Mouse (Mus musculus): Measurements from ENCODE around the gene Cib2. TPM values are rescaled to one million over a fixed set of nuclear protein-coding genes. Genes with fewer than 3 reads are reported as not detected.

The Cib2 gene
- polyA plus RNA-seq, 1 experiment from 2014 or later: 18.8 TPM

DNA sequence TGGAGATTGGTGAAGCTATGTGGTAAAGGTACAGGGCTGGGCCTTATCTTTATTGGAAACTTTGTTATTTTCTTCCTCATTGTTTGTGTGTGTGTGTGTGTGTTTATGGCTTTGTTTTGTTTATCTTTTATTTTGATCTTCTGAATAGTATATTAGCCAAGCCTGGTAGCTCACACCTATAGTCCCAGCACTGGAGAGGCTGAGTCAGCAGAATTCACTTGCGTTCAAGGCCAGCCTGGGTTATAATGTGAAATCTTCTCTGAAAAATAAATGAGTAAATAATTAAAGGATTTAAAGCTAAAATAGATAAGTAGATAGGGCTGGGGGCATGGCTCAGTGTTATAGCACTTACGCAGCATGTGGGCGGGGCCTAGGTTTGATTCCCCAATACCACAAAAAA lies 21.8 kb downstream of the Cib2 start:
- DNase-seq (ENCODE audit: low spot score): no peak
- 97% methylated on average over 3 of the region's 3 CpGs for WGBS
- Histone ChIP-seq H3K36me3 (ENCODE audit: control insufficient read depth, insufficient read depth, low read length) (no peaks in the 10 kb centered on the region), H3K9me3 (ENCODE audit: control insufficient read depth, low read length) (no peaks in the 10 kb centered on the region), H3K9ac (ENCODE audit: low read depth, low read length) (no peak overlapping the region), H3K4me2 (ENCODE audit: low read depth, low read length) (no peak overlapping the region), H3K4me1 (ENCODE audit: control insufficient read depth, insufficient read depth, low read length) (peaks cover 8% of the 10 kb centered on the region; the same call in 1 of the 2 replicates), H3K27ac (replicated peaks; ENCODE audit: low read depth, low read length) (no peak overlapping the region), H3K4me3 (ENCODE audit: low read depth, low read length) (no peak overlapping the region), H3K27me3 (replicated peaks; ENCODE audit: control insufficient read depth, insufficient read depth, low read length) (no peaks in the 10 kb centered on the region)
- no peak for ATAC-seq (ENCODE audit: low read depth)

DNA sequence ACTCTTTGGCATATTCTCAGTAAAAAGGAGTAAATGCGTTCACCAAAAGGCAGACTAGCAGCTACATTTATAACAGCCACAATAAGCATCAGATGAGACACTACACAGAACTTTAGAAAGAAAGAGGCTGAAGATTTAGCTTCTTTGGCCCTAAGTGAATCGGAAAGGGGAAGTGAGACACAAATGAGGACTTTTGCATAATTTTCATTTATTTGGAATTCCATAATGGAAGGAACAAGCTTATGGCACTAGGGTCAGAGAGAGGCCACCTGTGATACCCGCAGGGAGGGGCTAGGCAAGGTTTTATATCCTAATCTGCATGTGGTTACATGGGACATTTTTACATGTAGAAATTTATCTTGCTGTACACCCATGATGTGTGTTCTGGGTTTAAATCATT lies 22.5 kb downstream of the Cib2 start:
- no peaks in the 10 kb centered on the region for H3K9me3 ChIP-seq (ENCODE audit: control insufficient read depth, low read length)

DNA sequence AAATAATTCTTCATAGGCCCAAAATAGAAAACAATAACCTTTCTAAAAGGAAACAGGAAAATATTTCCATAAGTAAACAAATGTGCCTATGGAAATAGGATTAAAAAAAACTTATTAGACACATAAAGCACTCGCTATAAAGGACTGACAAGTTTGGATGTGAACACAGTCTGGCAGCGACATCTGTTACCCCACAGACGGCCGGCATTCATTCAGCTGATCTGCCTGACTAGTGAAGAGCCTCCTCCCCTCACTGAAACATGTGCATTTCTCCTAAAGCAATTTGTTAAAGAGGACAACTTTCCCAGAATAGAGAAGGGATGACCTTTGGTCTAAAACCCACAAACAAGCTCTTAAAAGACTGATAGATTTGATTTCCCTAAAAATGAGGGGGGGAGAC lies 23.0 kb downstream of the Cib2 start:
- no peaks in the 10 kb centered on the region for H3K27me3 ChIP-seq (replicated peaks; ENCODE audit: control insufficient read depth, insufficient read depth, low read length)
- no peak overlapping the region for H3K9ac ChIP-seq (ENCODE audit: low read depth, low read length)
- ATAC-seq (ENCODE audit: low read depth): no peak
- no peak overlapping the region for H3K4me2 ChIP-seq (ENCODE audit: low read depth, low read length)
- H3K9me3 ChIP-seq (ENCODE audit: control insufficient read depth, low read length): no peaks in the 10 kb centered on the region
- H3K27ac ChIP-seq (replicated peaks; ENCODE audit: low read depth, low read length): no peak overlapping the region
- 45% methylated on average over 4 of the region's 4 CpGs for WGBS
- no peaks in the 10 kb centered on the region for H3K36me3 ChIP-seq (ENCODE audit: control insufficient read depth, insufficient read depth, low read length)
- DNase-seq (ENCODE audit: low spot score): peak; percentile 24
- peaks cover 8% of the 10 kb centered on the region; the same call in 1 of the 2 replicates for H3K4me1 ChIP-seq (ENCODE audit: control insufficient read depth, insufficient read depth, low read length)
- no peak overlapping the region for H3K4me3 ChIP-seq (ENCODE audit: low read depth, low read length)

More for the DNA sequence above, 22.5 kb downstream of the Cib2 start:
- 74% methylated on average over 3 of the region's 3 CpGs for WGBS
- DNase-seq (ENCODE audit: low spot score) (no peak), ATAC-seq (ENCODE audit: low read depth) (no peak)
- Histone ChIP-seq H3K4me1 (ENCODE audit: control insufficient read depth, insufficient read depth, low read length) (peaks cover 8% of the 10 kb centered on the region; the same call in 1 of the 2 replicates), H3K27me3 (replicated peaks; ENCODE audit: control insufficient read depth, insufficient read depth, low read length) (no peaks in the 10 kb centered on the region), H3K9ac (ENCODE audit: low read depth, low read length) (no peak overlapping the region), H3K4me3 (ENCODE audit: low read depth, low read length) (no peak overlapping the region), H3K36me3 (ENCODE audit: control insufficient read depth, insufficient read depth, low read length) (no peaks in the 10 kb centered on the region), H3K27ac (replicated peaks; ENCODE audit: low read depth, low read length) (no peak overlapping the region), H3K4me2 (ENCODE audit: low read depth, low read length) (no peak overlapping the region)

DNA sequence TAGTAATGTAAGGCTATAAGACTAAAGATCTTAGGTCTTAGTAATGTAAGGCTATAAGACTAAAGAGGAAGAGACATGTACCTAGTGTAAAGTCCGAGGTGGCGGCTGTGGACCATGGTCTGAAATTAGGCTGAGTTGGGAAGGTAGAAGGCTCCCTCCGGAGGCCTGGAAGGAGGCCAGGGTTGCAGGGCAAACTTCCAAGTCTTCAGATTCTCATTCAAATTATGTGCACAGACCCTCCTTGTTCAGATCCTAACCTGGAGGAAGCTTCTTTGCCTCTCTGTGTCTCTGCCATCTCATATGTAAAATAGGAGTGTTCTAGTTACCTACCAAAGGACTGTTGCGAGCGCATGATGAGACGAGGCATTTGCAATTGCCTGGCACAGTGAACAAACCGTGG lies 23.8 kb downstream of the Cib2 start:
- no peaks in the 10 kb centered on the region for H3K9me3 ChIP-seq (ENCODE audit: control insufficient read depth, low read length)
- no peak overlapping the region for H3K4me2 ChIP-seq (ENCODE audit: low read depth, low read length)
- H3K27ac ChIP-seq (replicated peaks; ENCODE audit: low read depth, low read length): no peak overlapping the region
- 73% methylated on average over 7 of the region's 7 CpGs for WGBS
- H3K4me3 ChIP-seq (ENCODE audit: low read depth, low read length): no peak overlapping the region
- ATAC-seq (ENCODE audit: low read depth) (no peak), DNase-seq (ENCODE audit: low spot score) (no peak)
- no peaks in the 10 kb centered on the region for H3K36me3 ChIP-seq (ENCODE audit: control insufficient read depth, insufficient read depth, low read length)
- H3K27me3 ChIP-seq (replicated peaks; ENCODE audit: control insufficient read depth, insufficient read depth, low read length): no peaks in the 10 kb centered on the region
- H3K9ac ChIP-seq (ENCODE audit: low read depth, low read length): no peak overlapping the region
- H3K4me1 ChIP-seq (ENCODE audit: control insufficient read depth, insufficient read depth, low read length): peaks cover 8% of the 10 kb centered on the region; the same call in 1 of the 2 replicates

DNA sequence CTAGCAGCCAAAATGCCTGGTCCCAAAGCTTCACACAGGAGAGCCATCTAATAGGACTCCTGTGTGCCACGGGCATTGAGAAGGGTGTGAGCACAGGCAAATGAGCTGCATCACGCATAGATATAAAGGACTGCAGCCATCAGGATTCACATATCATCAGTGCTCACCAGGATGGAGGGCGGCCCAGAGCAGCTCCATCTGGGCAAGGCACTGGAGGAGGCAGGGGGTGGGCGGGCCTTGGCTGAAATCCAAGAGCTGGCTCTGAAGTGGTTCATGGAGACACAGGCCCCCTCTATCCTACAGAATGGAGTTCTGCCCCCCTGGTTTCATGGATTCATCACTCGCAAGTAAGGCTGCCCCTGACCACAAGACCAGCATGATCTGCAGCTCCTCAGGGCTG lies 26.0 kb downstream of the Cib2 start:
- Histone ChIP-seq H3K27ac (replicated peaks; ENCODE audit: low read depth, low read length) (no peak overlapping the region), H3K9me3 (ENCODE audit: control insufficient read depth, low read length) (no peaks in the 10 kb centered on the region), H3K4me3 (ENCODE audit: low read depth, low read length) (no peak overlapping the region), H3K4me2 (ENCODE audit: low read depth, low read length) (no peak overlapping the region), H3K36me3 (ENCODE audit: control insufficient read depth, insufficient read depth, low read length) (no peaks in the 10 kb centered on the region), H3K4me1 (ENCODE audit: control insufficient read depth, insufficient read depth, low read length) (peaks cover 8% of the 10 kb centered on the region; the same call in 1 of the 2 replicates), H3K27me3 (replicated peaks; ENCODE audit: control insufficient read depth, insufficient read depth, low read length) (no peaks in the 10 kb centered on the region), H3K9ac (ENCODE audit: low read depth, low read length) (no peak overlapping the region)
- peak; percentile 49 for DNase-seq (ENCODE audit: low spot score)
- ATAC-seq (ENCODE audit: low read depth): peak; percentile 57
- 54% methylated on average over 5 of the region's 5 CpGs for WGBS

DNA sequence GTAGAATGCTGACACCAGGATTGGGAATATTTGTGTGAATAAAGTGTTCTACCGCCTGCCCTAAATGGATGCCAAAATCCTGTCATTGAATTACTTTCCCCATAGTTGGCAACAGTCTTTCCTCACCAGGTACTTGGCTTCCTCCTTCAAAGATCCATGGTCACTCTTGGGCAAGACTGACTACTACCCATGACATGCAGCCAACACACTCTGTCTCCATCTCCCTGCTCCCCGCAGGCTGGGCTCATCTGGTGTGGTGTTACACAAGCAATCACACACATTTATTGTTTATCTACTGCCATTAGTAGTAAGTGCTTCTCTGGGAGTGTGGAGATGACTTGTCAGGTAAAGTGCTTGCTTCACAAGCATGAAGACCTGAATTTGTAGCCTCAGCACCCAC lies 27.1 kb downstream of the Cib2 start:
- Histone ChIP-seq H3K4me1 (ENCODE audit: control insufficient read depth, insufficient read depth, low read length) (peaks cover 8% of the 10 kb centered on the region; the same call in 1 of the 2 replicates), H3K4me2 (ENCODE audit: low read depth, low read length) (no peak overlapping the region), H3K4me3 (ENCODE audit: low read depth, low read length) (no peak overlapping the region), H3K27me3 (replicated peaks; ENCODE audit: control insufficient read depth, insufficient read depth, low read length) (no peaks in the 10 kb centered on the region), H3K9me3 (ENCODE audit: control insufficient read depth, low read length) (no peaks in the 10 kb centered on the region), H3K36me3 (ENCODE audit: control insufficient read depth, insufficient read depth, low read length) (no peaks in the 10 kb centered on the region), H3K27ac (replicated peaks; ENCODE audit: low read depth, low read length) (no peak overlapping the region), H3K9ac (ENCODE audit: low read depth, low read length) (no peak overlapping the region)
- DNase-seq (ENCODE audit: low spot score) (no peak), ATAC-seq (ENCODE audit: low read depth) (no peak)
- 90% methylated on average over 2 of the region's 2 CpGs for WGBS

DNA sequence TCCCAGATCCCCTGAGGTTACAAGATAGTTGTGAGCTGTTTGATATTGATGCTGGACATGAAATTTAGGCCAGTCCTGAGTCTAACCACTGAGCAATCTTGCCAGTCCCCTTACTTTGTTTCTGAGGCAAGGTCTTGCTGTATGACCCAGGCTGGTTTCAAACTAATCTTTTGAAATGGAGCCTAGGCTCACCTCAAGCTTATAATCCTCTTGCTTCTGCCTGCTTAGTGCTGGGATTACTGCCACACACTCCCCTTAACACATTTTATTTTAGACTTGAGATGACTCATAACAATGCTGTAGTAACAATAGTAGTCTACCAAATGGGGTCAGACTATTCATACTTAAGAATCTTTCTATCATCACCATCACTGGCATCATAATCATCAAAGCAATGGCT lies 28.6 kb downstream of the Cib2 start:
- H3K36me3 ChIP-seq (ENCODE audit: control insufficient read depth, insufficient read depth, low read length): no peaks in the 10 kb centered on the region
- H3K4me2 ChIP-seq (ENCODE audit: low read depth, low read length): no peak overlapping the region
- no peaks in the 10 kb centered on the region for H3K27me3 ChIP-seq (replicated peaks; ENCODE audit: control insufficient read depth, insufficient read depth, low read length)
- H3K4me3 ChIP-seq (ENCODE audit: low read depth, low read length): no peak overlapping the region
- H3K4me1 ChIP-seq (ENCODE audit: control insufficient read depth, insufficient read depth, low read length): peaks cover 8% of the 10 kb centered on the region; the same call in 1 of the 2 replicates
- H3K9ac ChIP-seq (ENCODE audit: low read depth, low read length): no peak overlapping the region
- no peak for DNase-seq (ENCODE audit: low spot score)
- ATAC-seq (ENCODE audit: low read depth): no peak
- H3K9me3 ChIP-seq (ENCODE audit: control insufficient read depth, low read length): no peaks in the 10 kb centered on the region
- H3K27ac ChIP-seq (replicated peaks; ENCODE audit: low read depth, low read length): no peak overlapping the region

DNA sequence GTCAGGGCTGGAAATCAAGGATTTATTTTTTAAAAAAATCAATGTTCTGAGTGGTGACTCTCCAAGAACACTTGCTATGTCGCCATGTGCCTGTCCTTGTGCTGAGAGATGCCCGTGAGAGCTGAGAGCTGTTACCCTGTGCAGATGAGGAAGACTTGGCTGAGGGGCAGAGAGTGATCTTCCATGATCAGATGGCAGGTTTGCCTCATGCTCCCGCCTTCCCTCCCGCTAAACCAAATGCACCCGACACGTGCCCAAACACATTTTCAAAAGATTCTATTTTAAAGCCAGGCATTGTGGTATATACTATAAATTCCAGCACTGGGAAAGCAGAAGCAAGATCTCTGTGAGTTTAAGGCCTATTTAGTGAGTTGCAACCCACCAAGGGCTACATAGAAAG lies 29.2 kb downstream of the Cib2 start:
- Histone ChIP-seq H3K4me2 (ENCODE audit: low read depth, low read length) (no peak overlapping the region), H3K4me1 (ENCODE audit: control insufficient read depth, insufficient read depth, low read length) (peaks cover 8% of the 10 kb centered on the region; the same call in 1 of the 2 replicates), H3K36me3 (ENCODE audit: control insufficient read depth, insufficient read depth, low read length) (no peaks in the 10 kb centered on the region), H3K27ac (replicated peaks; ENCODE audit: low read depth, low read length) (no peak overlapping the region), H3K9ac (ENCODE audit: low read depth, low read length) (no peak overlapping the region), H3K27me3 (replicated peaks; ENCODE audit: control insufficient read depth, insufficient read depth, low read length) (no peaks in the 10 kb centered on the region), H3K4me3 (ENCODE audit: low read depth, low read length) (no peak overlapping the region), H3K9me3 (ENCODE audit: control insufficient read depth, low read length) (no peaks in the 10 kb centered on the region)
- no peak for DNase-seq (ENCODE audit: low spot score)
- no peak for ATAC-seq (ENCODE audit: low read depth)
- 85% methylated on average over 6 of the region's 6 CpGs for WGBS

DNA sequence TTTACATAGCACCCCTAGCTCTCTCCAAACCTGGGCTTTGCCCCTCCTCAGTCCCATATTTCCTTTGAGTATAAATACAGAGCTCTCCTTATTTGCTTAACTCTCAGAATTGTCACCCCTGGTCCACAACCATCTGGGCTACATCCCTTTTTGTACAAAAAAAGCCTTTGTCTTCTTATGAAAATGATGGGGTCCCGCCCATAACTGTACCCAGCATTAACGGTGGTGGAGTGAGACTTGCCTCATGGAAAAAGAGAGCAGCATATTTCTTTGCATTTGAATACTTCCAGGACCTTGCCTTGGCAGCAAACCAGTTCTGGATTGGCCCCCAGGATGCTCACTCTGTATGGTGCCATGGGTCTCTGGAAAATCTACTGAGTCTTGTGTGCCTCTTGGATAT lies 30.1 kb downstream of the Cib2 start:
- Histone ChIP-seq H3K4me1 (ENCODE audit: control insufficient read depth, insufficient read depth, low read length) (peaks cover 8% of the 10 kb centered on the region; the same call in 1 of the 2 replicates), H3K9ac (ENCODE audit: low read depth, low read length) (no peak overlapping the region), H3K27ac (replicated peaks; ENCODE audit: low read depth, low read length) (no peak overlapping the region), H3K27me3 (replicated peaks; ENCODE audit: control insufficient read depth, insufficient read depth, low read length) (no peaks in the 10 kb centered on the region), H3K9me3 (ENCODE audit: control insufficient read depth, low read length) (no peaks in the 10 kb centered on the region), H3K4me2 (ENCODE audit: low read depth, low read length) (no peak overlapping the region), H3K36me3 (ENCODE audit: control insufficient read depth, insufficient read depth, low read length) (no peaks in the 10 kb centered on the region), H3K4me3 (ENCODE audit: low read depth, low read length) (no peak overlapping the region)
- DNase-seq (ENCODE audit: low spot score): no peak
- 67% methylated on average over 2 of the region's 2 CpGs for WGBS
- ATAC-seq (ENCODE audit: low read depth): no peak

Measured in embryonic facial prominence, embryonic 14.5 days (tissue).